Mouse (Mus musculus) erythroblast, embryonic 14.5 days (primary cell): Measurements from ENCODE around the gene Abca5.

Experiments used
- GATA1 ChIP-seq: IDR thresholded peaks from 2 replicates; pipeline ENCODE4 v1.6.1; 2012; ENCODE audit warnings: low read length, inconsistent platforms, mixed read lengths
- TAL1 ChIP-seq: IDR thresholded peaks from 3 replicates; pipeline ENCODE4 v1.6.1; 2012; ENCODE audit warnings: low read length, inconsistent platforms, mixed read lengths

GRCm38 (mm10) chr11:110366902-110367301, 29.4 kb upstream of the Abca5 start:
- no peak for TF ChIP-seq TAL1
- no peak for TF ChIP-seq GATA1
